Mouse (Mus musculus) midbrain, postnatal 0 days (tissue): Measurements from ENCODE around the gene Zfp738. TPM values are rescaled to one million over a fixed set of nuclear protein-coding genes. Genes with fewer than 3 reads are reported as not detected.
A peak's percentile ranks its signal among the peaks of the same experiment; 100 is the strongest.
"Not testable (repeated sequence)": the region's sequence is repeated elsewhere in the genome, so short reads cannot be mapped to it uniquely, and the experiment has no call there.

Source experiments
- ATAC-seq: fragments of 200-750 bp; cut with Nextera tagmentation; 2 replicates; pipeline ENCODE4 v1.8.0; 2017; ENCODE audit warnings: moderate number of reproducible peaks, mild to moderate bottlenecking, moderate TSS enrichment, moderate library complexity; ENCODE audit not compliant: low FRiP score
- DNase-seq: peaks from one replicate; pipeline ENCODE4 v3.0.0-alpha.2; 2015; ENCODE audit warnings: low spot score
- H3K27ac ChIP-seq: fragments of 300-500 bp; sonication (generic); 2 replicates; pipeline ENCODE4 v1.5.1; 2014; ENCODE audit warnings: low read depth, mild to moderate bottlenecking, low read length, mixed read lengths
- H3K27me3 ChIP-seq: fragments of 300-500 bp; sonication (generic); 2 replicates; pipeline ENCODE4 v1.6.1; 2014; ENCODE audit warnings: low read length, control low read depth, mixed read lengths; ENCODE audit not compliant: insufficient read depth
- H3K36me3 ChIP-seq: fragments of 300-500 bp; sonication (generic); 2 replicates; pipeline ENCODE4 v1.6.1; 2014; ENCODE audit warnings: low read length, control low read depth, mixed read lengths; ENCODE audit not compliant: insufficient read depth
- H3K4me1 ChIP-seq: fragments of 300-500 bp; sonication (generic); 2 replicates; pipeline ENCODE4 v1.6.1; 2014; ENCODE audit warnings: mild to moderate bottlenecking, control low read depth, antibody characterized with exemption, low read length, mixed read lengths; ENCODE audit not compliant: insufficient read depth
- H3K4me2 ChIP-seq: fragments of 300-500 bp; sonication (generic); 2 replicates; pipeline ENCODE4 v1.6.1; 2014; ENCODE audit warnings: low read depth, mild to moderate bottlenecking, low read length, mixed read lengths; ENCODE audit not compliant: poor library complexity, severe bottlenecking
- H3K4me3 ChIP-seq: fragments of 300-500 bp; sonication (generic); 2 replicates; pipeline ENCODE4 v1.5.1; 2014; ENCODE audit warnings: low read depth, mild to moderate bottlenecking, low read length, moderate library complexity
- H3K9ac ChIP-seq: fragments of 300-500 bp; sonication (generic); replicated peaks from 2 replicates; pipeline ENCODE4 v1.6.1; 2014; ENCODE audit warnings: mild to moderate bottlenecking, low read length, moderate library complexity, mixed read lengths; ENCODE audit not compliant: poor library complexity, severe bottlenecking
- H3K9me3 ChIP-seq: fragments of 300-500 bp; sonication (generic); 2 replicates; pipeline ENCODE4 v1.6.1; 2016; ENCODE audit warnings: low read length, control low read depth
- CTCF ChIP-seq: IDR thresholded peaks from 2 replicates; pipeline ENCODE4 v1.5.1; 2016; ENCODE audit warnings: antibody characterized with exemption, mild to moderate bottlenecking
- WGBS: fragments of 180-500 bp; shearing (Covaris S2); extraction: QIAGEN DNeasy Blood & Tissue Kit; methylation state at CpG from one replicate; pipeline ENCODE4 v1.1.7; 2014; 5-methylcytosine and 5-hydroxymethylcytosine counted together
- polyA plus RNA-seq: library from polyadenylated mRNA; unstranded; fragments of >200 nt; fragmentation: Nextera tagmentation; extraction: Ambion mirVana; gene quantifications from 2 replicates; pipeline ENCODE4 v1.2.1, GENCODE M21; 2015
- total RNA-seq: library from RNA; depleted of rRNA; stranded (reverse); fragments of >200 nt; gene quantifications from 2 replicates; pipeline ENCODE4 v1.2.3, GENCODE M21; 2014; rRNA removed

The Zfp738 gene
- 12.6 and 22.2 TPM in 2 replicates for total RNA-seq
- 7.9 and 10.5 TPM in 2 replicates for polyA plus RNA-seq

- ATAC-seq, result no peak
- DNase-seq, result no peak
- 78% methylated on average over 4 of the region's 4 CpGs for WGBS
These were observed at the start of gene Zfp738 for GRCm38 (mm10) chr13:67686971-67687370. Zfp738 (minus strand) TSS chr13:67687071.

GRCm38 (mm10) chr13:67734391-67734790 lies 47.5 kb upstream of the Zfp738 start:
- DNase-seq, H3K27me3 ChIP-seq, H3K36me3 ChIP-seq, H3K4me2 ChIP-seq, ATAC-seq, H3K27ac ChIP-seq, H3K4me3 ChIP-seq, H3K9ac ChIP-seq, H3K4me1 ChIP-seq, H3K9me3 ChIP-seq: not testable (repeated sequence)
- WGBS, result 95% methylated on average over 9 of the region's 9 CpGs

More at GRCm38 (mm10) chr13:67686971-67687370, at the start of gene Zfp738:
- Histone ChIP-seq H3K9ac (no peak within 1 kb of the TSS), H3K9me3 (no peaks in the 10 kb centered on the region), H3K36me3 (no peaks in the 10 kb centered on the region), H3K4me2 (no peak within 1 kb of the TSS), H3K4me1 (no peaks in the 10 kb centered on the region), H3K27ac (no peak within 1 kb of the TSS), H3K27me3 (no peaks in the 10 kb centered on the region), H3K4me3 (no peak within 1 kb of the TSS)
- no peak for TF ChIP-seq CTCF

GRCm38 (mm10) chr13:67729441-67729840 lies 42.6 kb upstream of the Zfp738 start:
- not testable (repeated sequence) for H3K36me3 ChIP-seq
- 41% methylated on average over 4 of the region's 4 CpGs for WGBS
- peak; percentile 6 for DNase-seq

GRCm38 (mm10) chr13:67728641-67729318 lies 41.9 kb upstream of the Zfp738 start, which contains the start of gene Zfp65:
Zfp65 (minus strand) TSS chr13:67729173.
- H3K27me3 ChIP-seq, result no peaks in the 10 kb centered on the region
- H3K4me2 ChIP-seq, result peak within 1 kb of the TSS; percentile 64
- H3K36me3 ChIP-seq, result no peaks in the 10 kb centered on the region
- DNase-seq (peak; percentile 81), ATAC-seq (peak; percentile 90)
- no peaks in the 10 kb centered on the region for H3K9me3 ChIP-seq
- peak within 1 kb of the TSS; percentile 55 for H3K27ac ChIP-seq
- TF ChIP-seq CTCF, result no peak
- H3K4me3 ChIP-seq, result peak within 1 kb of the TSS; percentile 58
- H3K4me1 ChIP-seq, result no peaks in the 10 kb centered on the region; the same call in 1 of the 2 replicates
- peak within 1 kb of the TSS; percentile 64 for H3K9ac ChIP-seq
- WGBS, result 2% methylated on average over 18 of the region's 21 CpGs

More at GRCm38 (mm10) chr13:67729441-67729840, 42.6 kb upstream of the Zfp738 start:
- not testable (repeated sequence) for H3K4me1 ChIP-seq, H3K27me3 ChIP-seq, H3K27ac ChIP-seq, H3K9me3 ChIP-seq
- peak; percentile 61 for TF ChIP-seq CTCF
- ATAC-seq, result peak; percentile 75
- Histone ChIP-seq H3K4me2 (peak overlapping the region; percentile 64), H3K4me3 (peak overlapping the region; percentile 58), H3K9ac (peak overlapping the region; percentile 64)

- H3K4me1 ChIP-seq, result no peaks in the 10 kb centered on the region; the same call in 1 of the 2 replicates
- H3K27ac ChIP-seq, result no peak overlapping the region
- H3K4me3 ChIP-seq, result peak overlapping the region; percentile 58
- H3K4me2 ChIP-seq, result peak overlapping the region; percentile 64
- no peaks in the 10 kb centered on the region for H3K9me3 ChIP-seq
- H3K27me3 ChIP-seq, result no peaks in the 10 kb centered on the region
- DNase-seq (no peak), ATAC-seq (no peak)
- H3K36me3 ChIP-seq, result no peaks in the 10 kb centered on the region
- peak overlapping the region; percentile 64 for H3K9ac ChIP-seq
- no peak for TF ChIP-seq CTCF
- WGBS, result 86% methylated on average over 1 of the region's 1 CpGs
These were observed 41.2 kb upstream of the Zfp738 start for GRCm38 (mm10) chr13:67728106-67728505.

- ATAC-seq, H3K27ac ChIP-seq, H3K4me2 ChIP-seq, H3K4me3 ChIP-seq, H3K4me1 ChIP-seq, H3K27me3 ChIP-seq, H3K36me3 ChIP-seq, H3K9ac ChIP-seq, H3K9me3 ChIP-seq: not testable (repeated sequence)
- peak; percentile 47 for DNase-seq
- 79% methylated on average over 2 of the region's 2 CpGs for WGBS
These were observed 38.5 kb upstream of the Zfp738 start for GRCm38 (mm10) chr13:67725331-67725730.
